Mouse (Mus musculus): ENCODE measurements around the gene Tpcn1.

GRCm38 (mm10) chr5:120499202-120499601 is 89.3 kb downstream of the Tpcn1 start:
- TF ChIP-seq CTCF (IDR thresholded peaks at IDR 0.05; ENCODE audit: low read depth): no peak
- no peak for TF ChIP-seq EP300 (IDR thresholded peaks at IDR 0.05; ENCODE audit: low read depth)
